Mouse (Mus musculus): ENCODE results near the gene Sept9. TPM values are rescaled to one million over a fixed set of nuclear protein-coding genes. Genes with fewer than 3 reads are reported as not detected.

The Sept9 gene
- polyA plus RNA-seq, 1 experiment from 2014 or later: 265 TPM

- Histone ChIP-seq H3K27ac (peak overlapping the region; percentile 97), H3K9me3 (replicated peaks) (no peaks in the 10 kb centered on the region), H3K27me3 (ENCODE audit: low read depth, poor library complexity, severe bottlenecking) (no peaks in the 10 kb centered on the region), H3K4me3 (peak overlapping the region; percentile 87), H3K4me1 (peaks cover 88% of the 10 kb centered on the region), H3K36me3 (peaks cover 23% of the 10 kb centered on the region)
- peak; percentile 88 for DNase-seq (ENCODE audit: low spot score)
- WGBS: under 1% methylated on average over 37 of the region's 37 CpGs
These were observed 67.7 kb downstream of the Sept9 start for GRCm38 (mm10) chr11:117266906-117267721.

DNA sequence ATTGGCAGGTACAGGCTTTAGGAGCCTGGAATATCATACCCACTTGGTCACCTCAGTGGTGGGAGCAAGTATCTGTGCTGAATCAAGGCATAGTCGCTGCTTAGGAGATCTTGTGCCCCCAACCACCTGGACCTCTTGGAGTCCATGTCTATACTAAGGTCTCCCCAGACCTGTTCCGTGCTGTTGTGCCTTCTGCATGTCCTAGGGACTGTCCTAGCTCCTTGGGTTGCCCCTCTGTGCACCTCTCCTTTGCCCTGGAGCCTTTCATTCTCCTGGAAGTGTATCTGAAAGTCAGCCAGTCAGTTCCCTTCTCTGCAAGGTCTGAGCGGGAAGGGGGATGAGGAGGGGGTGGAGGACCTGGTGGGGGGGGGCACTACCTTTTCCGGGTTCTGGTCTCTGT, 68.4 kb downstream of the Sept9 start:
- Histone ChIP-seq H3K36me3 (peaks cover 30% of the 10 kb centered on the region), H3K4me1 (peaks cover 91% of the 10 kb centered on the region), H3K27me3 (ENCODE audit: low read depth, poor library complexity, severe bottlenecking) (no peaks in the 10 kb centered on the region), H3K9me3 (replicated peaks) (no peaks in the 10 kb centered on the region), H3K4me3 (peak overlapping the region; percentile 87), H3K27ac (peak overlapping the region; percentile 97)
- WGBS: 21% methylated on average over 4 of the region's 4 CpGs
- DNase-seq (ENCODE audit: low spot score): no peak

GRCm38 (mm10) chr11:117268304-117268956, 69.0 kb downstream of the Sept9 start:
- DNase-seq (ENCODE audit: low spot score): no peak
- WGBS: 61% methylated on average over 10 of the region's 10 CpGs
- H3K27me3 ChIP-seq (ENCODE audit: low read depth, poor library complexity, severe bottlenecking): no peaks in the 10 kb centered on the region
- peaks cover 91% of the 10 kb centered on the region for H3K4me1 ChIP-seq
- H3K4me3 ChIP-seq: peak overlapping the region; percentile 87
- peak overlapping the region; percentile 97 for H3K27ac ChIP-seq
- no peaks in the 10 kb centered on the region for H3K9me3 ChIP-seq (replicated peaks)
- H3K36me3 ChIP-seq: peaks cover 34% of the 10 kb centered on the region

GRCm38 (mm10) chr11:117269053-117269702, 69.7 kb downstream of the Sept9 start:
- H3K27me3 ChIP-seq (ENCODE audit: low read depth, poor library complexity, severe bottlenecking): no peaks in the 10 kb centered on the region
- peaks cover 34% of the 10 kb centered on the region for H3K36me3 ChIP-seq
- 48% methylated on average over 8 of the region's 8 CpGs for WGBS
- DNase-seq (ENCODE audit: low spot score): no peak
- H3K4me1 ChIP-seq: peaks cover 91% of the 10 kb centered on the region
- H3K4me3 ChIP-seq: peak overlapping the region; percentile 87
- peak overlapping the region; percentile 97 for H3K27ac ChIP-seq
- H3K9me3 ChIP-seq (replicated peaks): no peaks in the 10 kb centered on the region

GRCm38 (mm10) chr11:117269946-117270345, 70.5 kb downstream of the Sept9 start:
- DNase-seq (ENCODE audit: low spot score): no peak
- Histone ChIP-seq H3K36me3 (peaks cover 35% of the 10 kb centered on the region), H3K4me1 (peaks cover 91% of the 10 kb centered on the region), H3K9me3 (replicated peaks) (no peaks in the 10 kb centered on the region), H3K4me3 (peak overlapping the region; percentile 87; the same call in 1 of the 2 replicates), H3K27me3 (ENCODE audit: low read depth, poor library complexity, severe bottlenecking) (no peaks in the 10 kb centered on the region), H3K27ac (peak overlapping the region; percentile 97)
- WGBS: 34% methylated on average over 6 of the region's 6 CpGs

GRCm38 (mm10) chr11:117274973-117275372, 75.5 kb downstream of the Sept9 start:
- H3K9me3 ChIP-seq (replicated peaks): no peaks in the 10 kb centered on the region
- DNase-seq (ENCODE audit: low spot score): no peak
- peaks cover 60% of the 10 kb centered on the region for H3K36me3 ChIP-seq
- H3K4me3 ChIP-seq: peak overlapping the region; percentile 12; the same call in 1 of the 2 replicates
- H3K27ac ChIP-seq: peak overlapping the region; percentile 50; the same call in 1 of the 2 replicates
- no peaks in the 10 kb centered on the region for H3K27me3 ChIP-seq (ENCODE audit: low read depth, poor library complexity, severe bottlenecking)
- peaks cover 99% of the 10 kb centered on the region for H3K4me1 ChIP-seq
- WGBS: 59% methylated on average over 5 of the region's 5 CpGs

GRCm38 (mm10) chr11:117275999-117276398, 76.5 kb downstream of the Sept9 start:
- peak overlapping the region; percentile 50; the same call in 1 of the 2 replicates for H3K27ac ChIP-seq
- DNase-seq (ENCODE audit: low spot score): no peak
- peaks cover 100% of the 10 kb centered on the region for H3K4me1 ChIP-seq
- H3K36me3 ChIP-seq: peaks cover 53% of the 10 kb centered on the region
- no peaks in the 10 kb centered on the region for H3K27me3 ChIP-seq (ENCODE audit: low read depth, poor library complexity, severe bottlenecking)
- no peak overlapping the region for H3K4me3 ChIP-seq
- no peaks in the 10 kb centered on the region for H3K9me3 ChIP-seq (replicated peaks)
- WGBS: 60% methylated on average over 6 of the region's 6 CpGs

- no peak for DNase-seq (ENCODE audit: low spot score)
- Histone ChIP-seq H3K9me3 (replicated peaks) (no peaks in the 10 kb centered on the region), H3K4me1 (peaks cover 100% of the 10 kb centered on the region), H3K4me3 (no peak overlapping the region), H3K27ac (peak overlapping the region; percentile 50; the same call in 1 of the 2 replicates), H3K27me3 (ENCODE audit: low read depth, poor library complexity, severe bottlenecking) (no peaks in the 10 kb centered on the region), H3K36me3 (peaks cover 43% of the 10 kb centered on the region)
- 69% methylated on average over 8 of the region's 8 CpGs for WGBS
These were observed 77.5 kb downstream of the Sept9 start for GRCm38 (mm10) chr11:117276946-117277345.

GRCm38 (mm10) chr11:117278113-117278512, 78.7 kb downstream of the Sept9 start:
- Histone ChIP-seq H3K27ac (peak overlapping the region; percentile 22), H3K36me3 (peaks cover 41% of the 10 kb centered on the region), H3K4me1 (peaks cover 100% of the 10 kb centered on the region), H3K4me3 (peak overlapping the region; percentile 2), H3K9me3 (replicated peaks) (no peaks in the 10 kb centered on the region), H3K27me3 (ENCODE audit: low read depth, poor library complexity, severe bottlenecking) (no peaks in the 10 kb centered on the region)
- no peak for DNase-seq (ENCODE audit: low spot score)
- 6% methylated on average over 1 of the region's 1 CpGs for WGBS

GRCm38 (mm10) chr11:117278514-117278913, 79.1 kb downstream of the Sept9 start:
- peak overlapping the region; percentile 22 for H3K27ac ChIP-seq
- 14% methylated on average over 13 of the region's 13 CpGs for WGBS
- peaks cover 40% of the 10 kb centered on the region for H3K36me3 ChIP-seq
- no peak for DNase-seq (ENCODE audit: low spot score)
- H3K27me3 ChIP-seq (ENCODE audit: low read depth, poor library complexity, severe bottlenecking): no peaks in the 10 kb centered on the region
- H3K9me3 ChIP-seq (replicated peaks): no peaks in the 10 kb centered on the region
- H3K4me3 ChIP-seq: peak overlapping the region; percentile 2
- peaks cover 100% of the 10 kb centered on the region for H3K4me1 ChIP-seq

GRCm38 (mm10) chr11:117279993-117280392, 80.5 kb downstream of the Sept9 start:
- WGBS: 11% methylated on average over 4 of the region's 4 CpGs
- H3K4me1 ChIP-seq: peaks cover 100% of the 10 kb centered on the region
- no peaks in the 10 kb centered on the region for H3K27me3 ChIP-seq (ENCODE audit: low read depth, poor library complexity, severe bottlenecking)
- H3K36me3 ChIP-seq: peaks cover 49% of the 10 kb centered on the region
- DNase-seq (ENCODE audit: low spot score): no peak
- H3K27ac ChIP-seq: peak overlapping the region; percentile 73
- no peaks in the 10 kb centered on the region for H3K9me3 ChIP-seq (replicated peaks)
- H3K4me3 ChIP-seq: no peak overlapping the region

GRCm38 (mm10) chr11:117283048-117283888, 83.8 kb downstream of the Sept9 start:
- 53% methylated on average over 11 of the region's 11 CpGs for WGBS
- Histone ChIP-seq H3K4me1 (peaks cover 96% of the 10 kb centered on the region), H3K9me3 (replicated peaks) (no peaks in the 10 kb centered on the region), H3K36me3 (peaks cover 59% of the 10 kb centered on the region), H3K27ac (peak overlapping the region; percentile 86), H3K4me3 (0 out of 2 replicates have a peak overlapping the region, but pooled peaks have one; percentile 12), H3K27me3 (ENCODE audit: low read depth, poor library complexity, severe bottlenecking) (no peaks in the 10 kb centered on the region)
- DNase-seq (ENCODE audit: low spot score): no peak
